Mouse (Mus musculus) small intestine, adult 2 months (tissue): ENCODE measurements at regions not wholly inside any gene's neighbourhood (a gene's known extent, or its start where the extent isn't known, plus 50 kb on each side); places are given as distances from the start of the nearest gene placed in this dataset.

Experiments used
- CTCF ChIP-seq: fragments of 200-500 bp; IDR thresholded peaks from 2 replicates; pipeline ENCODE4 v1.5.1; 2012; ENCODE audit warnings: low read depth, mild to moderate bottlenecking, control low read depth, inconsistent platforms, low read length, moderate library complexity, mixed read lengths; ENCODE audit not compliant: insufficient replicate concordance, insufficient read length; ENCODE audit errors: extremely low read depth
- POLR2A ChIP-seq: fragments of 200-500 bp; IDR thresholded peaks from 2 replicates; pipeline ENCODE4 v1.6.1; 2012; ENCODE audit warnings: low read depth, mild to moderate bottlenecking, control low read depth, inconsistent platforms, low read length, moderate library complexity

- TF ChIP-seq CTCF (no peak), POLR2A (no peak)
These were observed 161.4 kb downstream of the Nucb2 start for GRCm38 (mm10) chr7:116665581-116665980.
